Mouse (Mus musculus) erythroblast, embryonic 14.5 days (primary cell): ENCODE data around the gene Tenm4.

Source experiments
- GATA1 ChIP-seq: IDR thresholded peaks from 2 replicates; pipeline ENCODE4 v1.6.1; 2012; ENCODE audit warnings: low read length, inconsistent platforms, mixed read lengths
- TAL1 ChIP-seq: IDR thresholded peaks from 3 replicates; pipeline ENCODE4 v1.6.1; 2012; ENCODE audit warnings: low read length, inconsistent platforms, mixed read lengths

DNA sequence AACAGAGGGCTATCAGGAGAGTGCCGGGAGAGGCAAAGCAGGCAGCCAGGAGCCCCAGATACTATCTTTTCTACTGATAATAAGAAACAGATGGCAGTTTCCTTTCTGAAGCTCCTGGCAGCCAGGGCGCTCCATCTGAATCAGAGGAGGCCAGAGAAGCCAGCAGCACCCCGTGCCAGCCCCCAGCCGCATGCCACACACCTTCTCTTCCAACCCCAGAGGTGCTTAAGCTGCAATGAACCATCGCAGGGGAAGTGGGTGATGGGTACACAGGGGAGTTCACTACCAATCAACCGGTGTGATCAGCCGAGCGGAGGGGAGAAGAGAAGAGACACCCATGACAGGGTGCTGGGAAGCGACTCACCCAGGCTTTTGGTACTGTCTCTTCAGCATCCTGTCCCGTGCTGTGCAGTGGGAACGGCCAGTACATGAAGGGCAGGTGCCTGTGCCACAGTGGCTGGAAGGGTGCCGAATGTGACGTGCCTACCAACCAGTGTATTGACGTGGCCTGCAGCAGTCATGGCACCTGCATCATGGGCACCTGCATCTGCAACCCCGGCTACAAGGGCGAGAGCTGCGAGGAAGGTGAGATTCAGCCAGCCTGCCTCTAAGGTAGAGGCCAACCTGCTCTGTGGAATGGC, 602.7 kb downstream of the Tenm4 start:
- TF ChIP-seq TAL1, result no peak
- no peak for TF ChIP-seq GATA1
